Mouse (Mus musculus): ENCODE results near the gene Cpeb2.

Cpeb2 gene

DNA sequence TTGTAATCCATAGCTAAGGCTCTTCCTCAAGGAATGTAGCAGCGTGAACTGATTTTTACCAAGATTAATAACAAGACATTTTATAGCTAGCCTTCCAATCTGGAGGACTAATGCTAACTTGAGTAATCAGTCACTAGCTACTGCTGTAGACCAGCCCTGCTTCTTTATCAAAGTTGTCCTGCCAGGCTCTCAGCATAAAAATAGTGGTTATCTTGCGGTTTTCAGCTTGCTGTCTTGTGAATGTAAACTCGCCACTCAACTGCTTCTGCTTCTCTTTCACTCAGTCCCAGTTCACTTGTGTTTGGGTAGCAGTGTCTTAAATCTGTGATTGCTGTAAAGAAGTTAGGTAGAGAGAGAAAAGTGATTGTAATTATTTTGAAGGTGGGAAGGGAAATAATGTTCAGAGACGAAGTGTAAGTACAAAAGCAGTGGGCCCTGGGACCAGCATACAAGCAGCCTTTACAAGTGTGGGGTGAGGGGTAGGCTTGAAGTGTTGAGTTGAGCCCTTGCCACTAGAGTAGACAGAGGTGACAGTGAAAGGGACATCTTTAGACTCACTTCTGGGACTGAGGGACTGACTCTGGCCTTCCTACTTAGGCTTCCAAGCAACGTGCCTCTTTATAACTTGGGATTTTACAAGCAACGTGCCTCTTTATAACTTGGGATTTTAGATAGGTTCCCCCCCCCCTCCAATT, 6.3 kb downstream of the Cpeb2 start:
- DNase-seq (ENCODE audit: low spot score) = no peak

DNA sequence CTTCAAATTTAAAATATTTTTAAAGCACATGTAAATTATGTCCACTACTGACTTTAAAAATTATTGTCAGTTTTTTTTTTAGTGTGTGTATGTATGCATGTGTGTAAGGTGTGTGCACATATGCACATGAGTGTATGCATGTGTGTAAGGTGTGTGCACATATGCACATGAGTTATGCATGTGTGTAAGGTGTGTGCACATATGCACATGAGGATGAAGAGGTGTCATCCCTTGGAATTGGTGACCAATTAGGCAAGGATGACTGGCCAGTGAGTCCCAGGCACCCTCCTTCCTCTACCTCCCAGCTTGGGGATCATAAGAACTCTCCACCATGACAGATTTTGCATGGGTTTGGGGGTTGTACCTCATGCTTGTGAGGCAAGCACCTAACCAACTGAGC, 7.8 kb downstream of the Cpeb2 start:
- DNase-seq (ENCODE audit: low spot score) = no peak

GRCm38 (mm10) chr5:43246236-43246635, 13.3 kb downstream of the Cpeb2 start:
- DNase-seq (ENCODE audit: low spot score) = no peak

DNA sequence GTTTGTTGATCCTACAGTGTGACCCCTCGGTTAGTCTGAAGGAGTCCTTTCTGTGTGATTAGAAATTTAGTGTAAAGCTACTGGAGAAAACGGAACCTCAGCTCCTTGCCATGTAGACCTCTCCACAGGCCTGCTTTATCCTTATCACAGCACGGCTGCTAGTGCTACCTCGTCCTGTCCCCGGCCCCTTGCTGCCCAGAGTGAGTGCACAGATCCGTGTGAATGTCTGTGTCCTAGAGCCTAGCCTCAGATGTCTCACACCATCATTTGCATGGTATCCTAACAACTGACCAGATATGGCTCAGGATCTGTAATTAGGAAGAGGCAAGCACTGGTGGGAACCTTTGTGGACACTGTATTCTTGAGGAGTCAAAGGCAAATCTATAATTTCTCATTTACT, 14.0 kb downstream of the Cpeb2 start:
- no peak for DNase-seq (ENCODE audit: low spot score)

DNA sequence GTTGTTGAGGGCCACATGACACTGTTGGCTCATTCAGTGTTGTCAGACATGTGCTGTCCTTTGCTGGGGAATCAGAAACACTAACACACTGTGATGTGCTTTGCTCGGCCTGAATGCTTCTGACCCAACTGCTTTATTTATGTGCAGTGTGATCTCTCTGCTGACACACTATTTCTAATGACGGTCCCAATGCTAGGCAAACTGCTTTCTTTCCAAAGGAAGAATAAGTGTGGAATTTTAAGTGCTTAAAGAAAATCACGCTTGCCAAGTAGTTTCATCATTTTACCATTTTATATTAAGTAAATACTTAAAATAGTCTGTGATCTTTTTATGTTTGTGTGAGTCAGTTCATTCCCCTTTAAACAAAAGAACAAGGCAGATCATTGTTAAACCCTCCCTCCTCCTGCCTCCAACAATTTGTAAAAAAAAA, 15.0 kb downstream of the Cpeb2 start:
- DNase-seq (ENCODE audit: low spot score) = no peak

DNA sequence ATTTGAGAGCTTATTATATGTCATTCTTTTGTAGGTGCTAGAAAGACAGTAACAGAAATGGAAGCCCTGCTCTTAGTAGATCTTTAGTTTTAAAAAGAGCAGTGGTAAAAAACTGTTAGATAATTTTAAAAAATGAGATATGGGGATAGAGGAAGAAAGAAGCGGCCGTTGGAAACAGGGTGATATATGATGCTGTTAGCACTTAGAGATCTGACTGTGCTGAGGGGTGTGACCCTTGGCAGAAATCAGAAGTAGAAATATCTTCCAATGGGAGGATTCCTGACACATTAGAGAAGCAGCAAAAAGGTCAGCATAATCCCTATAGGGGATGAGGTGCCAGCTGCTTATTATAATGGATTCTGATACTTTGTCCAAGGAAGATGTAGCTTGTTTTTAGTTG, 24.5 kb downstream of the Cpeb2 start:
- no peak for DNase-seq (ENCODE audit: low spot score)

- DNase-seq (ENCODE audit: low spot score) = no peak
These were observed 25.6 kb downstream of the Cpeb2 start for GRCm38 (mm10) chr5:43258472-43259142.

- DNase-seq (ENCODE audit: low spot score) = no peak
These were observed 28.8 kb downstream of the Cpeb2 start for GRCm38 (mm10) chr5:43261814-43262213.

GRCm38 (mm10) chr5:43263951-43264350, 31.0 kb downstream of the Cpeb2 start:
- no peak for DNase-seq (ENCODE audit: low spot score)

DNA sequence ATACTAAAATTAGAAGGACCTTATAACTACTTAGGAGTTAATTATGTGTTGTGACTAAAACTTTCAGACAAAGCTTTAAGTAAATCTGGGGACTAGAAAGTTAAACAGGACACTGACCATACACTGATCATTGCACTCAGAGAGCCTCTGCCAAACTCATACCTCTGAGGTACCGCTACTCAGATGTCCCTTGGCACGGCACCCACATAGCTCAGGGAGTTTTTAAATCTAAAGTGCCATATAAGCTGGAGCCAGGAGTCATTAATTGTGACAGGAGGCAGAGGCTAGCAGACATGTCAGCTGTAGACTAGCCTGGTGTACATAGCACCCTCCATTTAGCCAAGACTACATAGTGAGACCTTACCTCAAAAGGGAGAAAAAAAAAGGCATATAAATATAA, 31.7 kb downstream of the Cpeb2 start:
- DNase-seq (ENCODE audit: low spot score) = no peak

GRCm38 (mm10) chr5:43277982-43278381, 45.0 kb downstream of the Cpeb2 start:
- no peak for DNase-seq (ENCODE audit: low spot score)

DNA sequence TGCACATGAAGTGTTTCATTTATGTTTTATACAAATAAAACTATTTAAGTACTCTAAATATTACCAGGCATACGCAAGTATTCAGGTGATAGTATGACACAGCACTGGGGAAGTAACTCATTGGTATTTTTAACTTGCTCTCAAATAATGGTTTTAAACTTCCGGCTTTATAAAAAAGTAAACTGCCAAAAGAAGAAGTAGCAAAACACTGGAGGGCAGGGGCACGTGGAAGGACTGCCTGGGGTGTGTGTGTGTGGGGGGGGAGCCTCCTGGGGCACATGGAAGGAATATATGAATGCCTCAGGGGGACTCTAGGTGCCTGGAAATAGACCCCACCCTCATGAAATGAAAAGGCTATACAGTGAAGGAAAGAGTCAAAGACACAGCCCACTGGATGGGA, 46.8 kb downstream of the Cpeb2 start:
- DNase-seq (ENCODE audit: low spot score) = no peak

GRCm38 (mm10) chr5:43285756-43286155, 52.8 kb downstream of the Cpeb2 start:
- no peak for DNase-seq (ENCODE audit: low spot score)

- DNase-seq (ENCODE audit: low spot score) = no peak
These were observed 56.9 kb downstream of the Cpeb2 start for GRCm38 (mm10) chr5:43289752-43290446.

DNA sequence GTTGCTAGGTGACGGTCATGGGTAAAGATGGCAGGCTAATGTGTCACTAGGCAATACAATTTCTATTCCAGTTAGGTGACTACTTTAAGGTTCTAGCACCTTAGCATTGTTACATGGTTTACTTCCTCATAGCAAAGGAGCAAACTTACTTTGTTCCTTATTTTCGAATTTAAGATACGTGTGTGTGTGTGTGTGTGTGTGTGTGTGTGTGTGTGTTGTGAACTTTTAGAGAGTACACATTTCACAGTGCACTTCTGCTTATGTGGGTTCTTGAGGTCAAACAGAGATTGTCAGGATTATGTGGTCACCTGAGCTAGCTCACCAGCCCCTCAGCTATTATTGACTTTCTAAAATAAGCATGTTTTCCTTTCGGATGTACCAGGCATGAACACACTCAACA, 60.2 kb downstream of the Cpeb2 start:
- no peak for DNase-seq (ENCODE audit: low spot score)

DNA sequence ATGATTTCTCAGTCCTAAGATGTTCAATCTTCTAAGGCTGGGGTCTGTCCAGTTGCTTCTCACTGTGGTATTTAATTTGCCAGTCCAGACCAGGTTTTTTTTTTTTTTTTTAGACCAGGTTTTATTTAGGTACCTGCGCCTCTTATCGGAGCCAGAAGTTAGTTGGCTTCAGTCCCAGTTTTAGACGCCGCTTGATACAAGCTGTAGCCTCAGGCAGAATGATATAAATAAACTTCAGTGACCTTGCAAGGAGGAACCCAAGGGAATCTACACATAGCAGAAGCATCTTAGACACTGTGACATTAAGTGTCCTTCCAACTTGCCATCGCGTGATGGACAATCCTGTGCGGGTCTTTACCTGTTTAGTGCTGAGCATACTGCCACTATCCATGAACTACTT, 64.5 kb downstream of the Cpeb2 start:
- no peak for DNase-seq (ENCODE audit: low spot score)

DNA sequence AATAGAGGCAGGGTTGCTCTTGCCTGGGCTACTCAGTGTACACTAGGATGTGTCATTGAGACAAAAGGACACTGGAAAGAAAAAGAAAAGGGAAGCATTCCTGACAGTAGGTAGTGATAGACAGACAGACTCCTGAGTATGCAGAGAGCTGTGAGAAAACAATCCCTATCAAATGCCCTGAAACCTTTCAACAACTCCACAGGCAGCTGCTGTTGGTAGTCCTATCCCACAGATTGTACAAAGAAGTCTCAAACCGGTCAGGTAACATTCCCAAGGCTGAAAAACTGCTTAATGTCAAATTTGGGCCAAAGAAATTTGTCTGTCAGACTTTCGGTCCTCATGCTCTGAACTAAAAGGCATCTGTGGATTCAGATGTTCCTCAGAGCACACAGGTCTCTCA, 66.0 kb downstream of the Cpeb2 start:
- DNase-seq (ENCODE audit: low spot score) = no peak

- DNase-seq (ENCODE audit: low spot score) = no peak
These were observed 67.1 kb downstream of the Cpeb2 start for GRCm38 (mm10) chr5:43300076-43300475.

DNA sequence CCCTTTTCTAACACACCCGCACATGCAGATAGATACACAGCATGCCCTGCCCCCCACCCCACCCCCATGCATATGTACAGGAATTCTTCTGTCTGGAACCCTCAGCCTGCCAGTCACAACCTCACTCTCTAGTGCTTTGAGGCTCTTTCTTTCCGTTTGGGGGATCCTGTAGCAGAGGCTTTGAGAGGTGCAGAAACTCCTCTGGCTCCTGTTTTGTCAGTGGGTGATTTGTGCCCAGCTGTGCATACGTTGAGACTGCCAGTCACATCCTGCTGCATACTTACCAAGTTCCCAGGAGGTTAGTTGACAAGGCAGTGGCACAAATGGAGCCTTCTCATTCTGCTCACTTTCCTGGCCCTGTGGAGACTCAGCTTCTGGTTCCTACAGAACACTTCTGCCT, 68.0 kb downstream of the Cpeb2 start:
- no peak for DNase-seq (ENCODE audit: low spot score)

DNA sequence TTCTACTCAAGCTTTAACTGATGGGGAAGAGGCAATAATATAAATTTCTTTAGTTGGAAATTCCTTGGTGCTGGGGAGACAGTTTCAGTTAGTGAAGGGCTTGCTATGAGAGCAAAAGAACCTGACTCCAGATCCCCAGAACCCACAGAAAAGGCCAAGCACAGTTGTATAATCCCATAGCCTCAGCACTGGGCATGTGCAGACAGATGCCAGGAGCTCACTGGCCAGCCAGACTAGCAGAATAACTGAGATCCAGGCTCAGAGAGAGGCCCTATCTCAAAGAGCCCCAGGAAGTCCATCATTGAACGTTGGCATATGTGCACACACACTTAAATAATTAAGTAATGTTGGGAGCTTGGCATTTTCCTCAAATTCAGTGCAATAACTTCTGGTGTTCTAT, 70.5 kb downstream of the Cpeb2 start:
- DNase-seq (ENCODE audit: low spot score) = no peak

- no peak for DNase-seq (ENCODE audit: low spot score)
These were observed 72.5 kb downstream of the Cpeb2 start for GRCm38 (mm10) chr5:43305449-43305848.

DNA sequence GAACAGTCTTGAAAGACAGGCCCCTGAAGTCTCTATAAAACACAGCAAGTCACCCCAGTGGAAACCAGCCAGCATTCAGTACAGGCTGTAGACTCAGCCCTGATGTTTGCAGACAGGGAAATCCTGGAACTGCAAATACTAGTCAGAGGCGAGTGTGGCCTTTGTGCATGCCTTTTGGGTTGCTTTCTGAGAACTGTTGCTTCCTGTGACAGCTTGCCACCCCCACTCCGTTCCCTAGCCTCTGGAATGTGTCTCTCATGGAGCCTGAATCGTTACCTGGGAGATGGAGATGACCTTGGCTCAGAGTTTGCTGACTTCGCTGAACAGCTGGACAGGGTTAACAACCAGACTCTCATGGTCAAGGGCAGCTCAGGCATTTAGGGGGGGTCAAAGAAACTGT, 77.0 kb downstream of the Cpeb2 start:
- no peak for DNase-seq (ENCODE audit: low spot score)

GRCm38 (mm10) chr5:43324311-43324862, 91.4 kb downstream of the Cpeb2 start:
- DNase-seq (ENCODE audit: low spot score) = no peak
